Mouse (Mus musculus): ENCODE data around the gene Rcn1.

Rcn1 gene

DNA sequence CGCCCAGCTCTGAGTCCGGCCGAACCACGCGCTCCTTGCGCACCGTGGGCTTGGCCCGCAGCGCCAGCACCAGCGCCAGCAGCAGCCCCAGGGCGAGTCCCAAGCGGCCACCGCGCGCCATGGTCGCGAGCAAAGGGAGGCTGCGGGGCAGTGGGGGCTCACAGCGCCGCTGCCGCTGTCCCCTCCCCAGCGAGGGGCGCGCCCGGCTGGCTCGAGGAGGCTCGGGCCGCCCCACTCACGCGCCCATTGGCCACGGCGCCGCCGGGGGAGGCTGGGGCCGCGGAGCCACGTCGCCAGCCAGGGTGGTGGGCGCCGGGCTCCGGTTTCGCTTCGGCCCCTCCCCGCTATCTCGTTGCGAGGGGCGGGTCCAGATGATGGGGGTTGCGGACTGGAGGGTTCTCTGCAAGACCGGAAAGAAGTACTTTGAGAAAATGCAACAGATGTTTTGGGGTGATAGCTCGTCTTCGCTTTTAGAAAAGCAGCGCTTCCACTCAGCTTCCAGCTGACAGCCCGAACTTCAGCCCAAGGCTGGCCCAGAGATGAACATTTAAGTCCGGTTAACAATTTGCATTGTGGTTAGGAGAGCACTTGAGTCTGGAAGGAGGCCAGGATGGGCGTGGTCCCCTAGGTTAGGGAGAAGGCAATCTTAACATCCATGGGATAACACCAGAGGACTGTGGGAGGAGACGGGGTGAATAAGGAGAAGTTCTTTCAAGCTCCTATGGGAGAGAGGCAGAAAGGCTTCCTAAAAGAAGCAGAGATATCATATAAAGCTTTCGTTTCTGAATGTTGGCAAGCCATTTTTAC, at the start of gene Rcn1:
TSS of gene Rcn1 (minus strand) at position 235 of the 807 bp plus-strand sequence.
- peak; percentile 72 for DNase-seq (ENCODE audit: low spot score)

DNA sequence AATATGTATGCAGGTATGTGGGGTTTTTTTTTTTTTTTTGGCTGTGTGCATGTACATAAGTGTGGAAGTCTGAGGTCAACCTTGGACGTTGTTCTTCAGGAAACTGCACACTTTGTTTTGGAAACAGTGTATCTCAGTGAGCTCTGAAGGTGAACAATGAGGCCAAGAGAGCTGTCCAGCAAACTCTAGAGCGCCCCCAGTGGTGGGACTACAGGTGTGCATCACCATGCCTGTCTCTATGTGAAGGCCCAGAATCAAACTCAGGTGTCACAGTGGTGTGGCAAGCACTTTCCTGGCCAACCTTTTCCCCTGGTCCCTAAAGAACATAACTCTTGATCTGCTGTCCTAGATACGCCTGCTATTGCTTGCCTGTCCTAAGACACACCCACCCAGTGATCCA, 45.0 kb upstream of the Rcn1 start:
- no peak for DNase-seq (ENCODE audit: low spot score)

GRCm38 (mm10) chr2:105439022-105439421, 39.9 kb upstream of the Rcn1 start:
- DNase-seq (ENCODE audit: low spot score) = no peak

GRCm38 (mm10) chr2:105438525-105438924, 39.4 kb upstream of the Rcn1 start:
- no peak for DNase-seq (ENCODE audit: low spot score)

GRCm38 (mm10) chr2:105432927-105433326, 33.8 kb upstream of the Rcn1 start:
- no peak for DNase-seq (ENCODE audit: low spot score)

GRCm38 (mm10) chr2:105430373-105430772, 31.3 kb upstream of the Rcn1 start:
- DNase-seq (ENCODE audit: low spot score) = no peak

DNA sequence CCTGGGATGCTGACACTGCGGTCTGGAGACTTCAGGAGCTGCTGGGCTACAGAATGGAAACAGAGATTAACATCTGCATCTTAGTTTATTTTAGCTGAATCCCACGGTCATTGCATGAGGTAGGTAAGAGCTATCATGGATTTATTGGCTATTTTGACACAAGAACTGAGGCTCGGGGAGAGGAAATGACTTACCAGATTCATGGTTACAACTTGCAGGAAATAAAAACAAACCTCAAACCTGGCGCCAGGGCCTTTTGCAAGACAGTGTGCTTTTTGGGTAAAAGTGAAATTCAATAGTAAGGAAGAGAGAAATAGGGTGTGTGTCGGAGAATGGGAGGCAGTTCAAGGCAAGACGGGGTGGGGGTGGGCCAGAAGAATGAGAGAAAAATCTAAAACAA, 30.8 kb upstream of the Rcn1 start:
- DNase-seq (ENCODE audit: low spot score) = no peak

DNA sequence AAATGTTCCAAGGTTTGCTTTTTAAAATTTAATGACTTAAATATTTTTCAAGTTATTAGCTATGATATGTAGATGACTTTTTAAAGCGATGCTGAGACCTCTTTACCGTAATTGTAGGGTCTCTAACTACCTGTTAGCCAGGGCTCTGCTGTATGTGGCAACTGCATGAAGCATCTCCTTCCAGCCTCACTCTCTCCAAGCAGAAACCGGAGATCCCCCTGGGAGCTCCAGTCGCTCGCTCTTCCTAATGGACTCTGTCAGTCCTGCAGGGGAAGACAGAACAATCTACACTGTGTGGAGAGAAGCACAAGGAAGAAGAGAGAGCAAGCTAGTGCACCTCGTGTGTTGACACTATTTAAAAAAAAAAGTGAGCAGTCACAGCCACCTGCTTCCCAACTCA, 29.3 kb upstream of the Rcn1 start:
- no peak for DNase-seq (ENCODE audit: low spot score)

DNA sequence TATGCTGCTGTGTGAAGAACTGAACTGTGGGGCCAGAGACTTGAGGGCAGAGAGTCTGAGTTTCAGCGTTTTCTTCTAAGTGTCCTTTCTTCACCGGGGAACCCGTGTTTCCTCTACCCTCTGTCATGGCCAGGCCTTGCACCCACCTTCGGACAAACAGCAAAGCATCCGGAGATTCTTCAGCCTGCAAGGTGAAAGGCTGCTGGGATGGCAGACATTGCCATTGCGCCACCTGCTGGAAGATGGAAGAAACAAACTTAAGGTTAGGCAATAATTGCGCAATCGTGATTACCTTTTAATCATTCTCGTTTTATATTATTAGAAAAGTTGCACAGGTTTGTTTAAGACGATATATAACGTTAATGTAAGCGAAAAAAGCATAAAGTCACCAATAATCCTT, 28.9 kb upstream of the Rcn1 start:
- peak; percentile 39 for DNase-seq (ENCODE audit: low spot score)

GRCm38 (mm10) chr2:105427447-105427846, 28.3 kb upstream of the Rcn1 start:
- no peak for DNase-seq (ENCODE audit: low spot score)

DNA sequence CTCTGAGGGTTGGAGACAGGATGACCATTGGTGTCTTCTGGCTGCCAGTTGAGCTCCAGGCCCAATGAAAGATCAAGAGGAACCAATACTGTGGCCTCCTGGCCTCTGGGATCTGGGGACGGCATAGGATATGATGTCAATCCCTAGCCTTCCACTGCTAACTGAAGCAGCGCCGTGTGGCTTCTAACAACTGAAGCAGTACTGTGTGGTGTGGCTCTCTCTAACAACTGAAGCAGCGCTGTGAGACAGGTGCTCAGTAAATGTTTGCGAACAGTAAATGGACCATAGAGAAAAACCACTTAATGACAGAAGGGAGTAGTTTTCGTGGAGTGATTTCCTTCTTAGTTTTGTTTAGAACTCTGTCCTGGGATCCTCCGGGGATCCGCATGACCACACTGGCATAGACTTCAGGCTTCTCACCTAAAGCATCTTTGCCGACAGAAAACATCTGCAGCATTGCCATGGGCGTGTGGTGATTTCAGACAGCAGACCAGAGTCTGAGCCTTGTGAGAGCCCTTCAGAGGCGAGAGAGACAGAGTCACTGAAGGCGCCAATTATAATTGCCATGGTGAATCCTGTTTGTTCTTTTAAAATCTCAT, 19.6 kb upstream of the Rcn1 start:
- DNase-seq (ENCODE audit: low spot score) = no peak

- DNase-seq (ENCODE audit: low spot score) = no peak
These were observed 18.5 kb upstream of the Rcn1 start for GRCm38 (mm10) chr2:105417663-105418062.

- DNase-seq (ENCODE audit: low spot score) = no peak
These were observed 17.7 kb upstream of the Rcn1 start for GRCm38 (mm10) chr2:105416660-105417348.

DNA sequence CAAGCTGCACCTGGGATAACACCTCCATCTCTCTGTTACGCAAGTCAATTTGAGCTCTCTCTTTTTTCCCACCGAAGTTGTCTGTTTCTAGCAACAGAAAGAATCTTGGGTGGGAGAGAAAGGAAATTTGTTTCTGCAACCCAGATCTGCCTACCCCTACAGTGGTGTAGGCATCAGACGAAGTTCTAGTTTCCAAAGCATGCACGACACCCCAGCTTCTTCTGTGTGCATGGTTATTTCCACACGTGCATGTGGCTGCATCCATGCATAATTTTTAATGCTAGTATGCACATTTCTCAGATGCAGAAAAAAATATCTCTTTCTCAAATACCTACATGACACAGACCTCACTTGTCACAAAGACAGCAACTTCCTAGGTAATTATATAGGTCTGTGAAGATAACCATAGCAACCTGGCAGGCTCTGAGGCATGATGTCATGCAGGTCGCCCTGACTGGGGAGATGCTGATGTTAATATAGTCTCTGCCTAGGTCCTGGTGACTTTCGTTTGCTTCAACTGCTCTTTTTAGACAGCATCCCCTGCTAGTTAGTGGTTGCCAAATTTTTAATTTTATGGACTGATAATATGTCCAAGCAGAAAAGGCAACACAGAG, 17.0 kb upstream of the Rcn1 start:
- DNase-seq (ENCODE audit: low spot score) = no peak

GRCm38 (mm10) chr2:105414309-105414708, 15.2 kb upstream of the Rcn1 start:
- DNase-seq (ENCODE audit: low spot score) = no peak

GRCm38 (mm10) chr2:105409253-105409652, 10.1 kb upstream of the Rcn1 start:
- no peak for DNase-seq (ENCODE audit: low spot score)

- no peak for DNase-seq (ENCODE audit: low spot score)
These were observed 9.4 kb upstream of the Rcn1 start for GRCm38 (mm10) chr2:105408511-105408910.

DNA sequence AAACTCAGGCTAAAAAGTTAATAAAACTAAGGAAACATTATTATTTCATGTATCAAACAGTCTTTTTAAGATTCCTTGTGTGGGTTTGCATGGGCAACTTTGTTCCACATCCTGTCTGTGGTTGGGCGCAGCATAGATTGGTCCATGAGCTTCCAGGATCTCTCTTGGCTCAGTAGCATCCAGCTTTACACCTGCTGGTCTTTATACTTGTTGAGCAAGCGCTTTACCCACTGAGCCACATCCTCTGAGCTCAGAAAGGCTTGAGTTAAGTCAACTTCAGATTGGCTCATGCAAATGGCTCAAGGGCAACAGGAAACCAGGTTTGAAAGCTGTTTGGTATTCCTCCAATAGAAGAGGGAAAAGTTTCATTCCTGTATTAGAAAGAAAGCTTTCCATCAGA, 3.1 kb upstream of the Rcn1 start:
- DNase-seq (ENCODE audit: low spot score) = no peak

- DNase-seq (ENCODE audit: low spot score) = no peak
These were observed 1.4 kb upstream of the Rcn1 start for GRCm38 (mm10) chr2:105400558-105400957.

- DNase-seq (ENCODE audit: low spot score) = no peak
These were observed 459 bp downstream of the Rcn1 start for GRCm38 (mm10) chr2:105398636-105399084.

DNA sequence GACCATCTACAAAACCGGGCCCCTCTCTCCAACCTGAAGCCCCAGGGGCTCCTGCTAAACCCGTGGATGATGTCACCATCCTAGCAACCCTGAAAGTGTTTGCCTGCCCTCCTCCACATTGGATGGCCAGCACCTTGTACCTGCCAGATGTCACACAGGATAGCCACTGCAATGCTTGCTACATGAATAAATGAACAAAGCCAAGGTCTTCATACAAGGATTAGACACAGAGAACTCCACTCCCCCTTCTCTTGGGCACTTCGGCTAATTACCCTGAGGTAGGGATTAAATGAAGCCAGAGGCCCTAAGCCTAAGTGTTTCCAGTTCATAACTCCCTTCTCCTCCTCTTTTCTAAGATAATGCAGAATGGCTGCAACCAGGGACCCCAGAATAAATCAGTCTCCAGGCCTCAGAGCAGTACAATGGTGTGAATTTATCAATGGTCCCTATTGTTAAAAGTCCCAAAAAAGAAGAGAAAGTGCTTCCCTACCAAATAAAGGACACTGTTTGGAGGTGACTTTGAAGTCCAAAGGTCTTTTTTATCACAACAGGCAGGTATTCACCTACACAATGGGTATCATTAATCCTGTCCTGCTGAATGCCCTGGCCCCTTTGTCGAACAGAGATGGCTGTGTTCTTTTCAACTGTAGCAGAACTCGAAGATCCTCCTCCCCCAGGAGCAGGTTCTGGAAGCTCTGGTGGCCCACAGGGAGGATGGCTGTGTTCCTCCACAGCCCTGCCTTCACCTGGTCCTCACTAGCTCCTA, 1.5 kb downstream of the Rcn1 start:
- DNase-seq (ENCODE audit: low spot score) = no peak

GRCm38 (mm10) chr2:105396066-105396465, 3.1 kb downstream of the Rcn1 start:
- no peak for DNase-seq (ENCODE audit: low spot score)
